ENCODE assay signal across 11 mouse cellular contexts in genomic region chr12:28579132-28579531, GRCm38 (mm10). TPM values are rescaled to one million over a fixed set of nuclear protein-coding genes. Genes with fewer than 3 reads are reported as not detected.
DNase-seq lines count a peak whose midpoint lies in the region; ATAC-seq and TF ChIP-seq lines count a peak whose summit lies in the region.
"Had no signal": no experiment of that assay in that cellular context is flagged by ENCODE, and none has a peak within 500 bp of the region (broad histone marks: within the 10 kb centered on the region; RNA-seq: fewer than 3 reads in every experiment).

No protein-coding gene starts in this region.

- TF ChIP-seq CTCF in ES-Bruce4 (IDR thresholded peaks at IDR 0.05; ENCODE audit: low read depth, low read length) (peak; percentile 86), Patski (IDR thresholded peaks at IDR 0.05) (peak; percentile 57)
- TF ChIP-seq CTCF in liver, embryonic 14.5 days (IDR thresholded peaks at IDR 0.05; ENCODE audit: low read depth): peak; percentile 68

- no peak overlapping the region for H3K9ac ChIP-seq in ES-Bruce4 (ENCODE audit: low read depth, poor library complexity, severe bottlenecking)
- no peak overlapping the region for H3K9ac ChIP-seq in liver, embryonic 14.5 days (replicated peaks)
- H3K9ac ChIP-seq: embryonic facial prominence, embryonic 12.5 days had no signal

- no peak for TF ChIP-seq EP300 in ES-Bruce4 (IDR thresholded peaks at IDR 0.05; ENCODE audit: insufficient read depth, low read depth, low read length)
- TF ChIP-seq EP300 in liver, embryonic 14.5 days (IDR thresholded peaks at IDR 0.05; ENCODE audit: low read depth): no peak

- H3K36me3 ChIP-seq in ES-Bruce4 (ENCODE audit: control insufficient read depth, insufficient read depth, low read length, poor library complexity, severe bottlenecking): no peaks in the 10 kb centered on the region
- no peaks in the 10 kb centered on the region for H3K36me3 ChIP-seq in liver, embryonic 14.5 days (replicated peaks; ENCODE audit: control insufficient read depth, insufficient read depth, low read depth)
- H3K36me3 ChIP-seq: embryonic facial prominence, embryonic 12.5 days had no signal

- DNase-seq in left cerebral cortex, adult 18-20 months (ENCODE audit: low spot score in 2 of 2): peak; percentile 37
- no peak for DNase-seq in left cerebral cortex, adult 8-10 months (ENCODE audit: low spot score in 2 of 2)
- DNase-seq in Patski (ENCODE audit: low read depth, low spot score): no peak
- no peak for DNase-seq in liver, embryonic 14.5 days (ENCODE audit: low read depth in 3 of 3, low spot score in 3 of 3)
- DNase-seq in gastrocnemius, adult 8-10 months (ENCODE audit: low spot score in 2 of 2): no peak
- DNase-seq in c-Kit-positive CD71-positive TER-119-positive erythroid progenitor cells, embryonic 14.5 days (ENCODE audit: low spot score): no peak
- no peak for DNase-seq in heart, adult 9 months (ENCODE audit: low spot score in 2 of 2)
- DNase-seq: heart, postnatal 36 days had no signal

- H3K9me3 ChIP-seq in ES-Bruce4 (replicated peaks; ENCODE audit: control insufficient read depth, insufficient read depth, low read length, poor library complexity, severe bottlenecking): no peaks in the 10 kb centered on the region
- no peaks in the 10 kb centered on the region for H3K9me3 ChIP-seq in liver, embryonic 14.5 days (ENCODE audit: control insufficient read depth, low read length)
- H3K9me3 ChIP-seq: embryonic facial prominence, embryonic 12.5 days had no signal

- no peak for TF ChIP-seq POLR2A in ES-Bruce4 (IDR thresholded peaks at IDR 0.05; ENCODE audit: insufficient read depth, low read length)

- ATAC-seq in Patski: no peak
- ATAC-seq in liver, embryonic 14.5 days (ENCODE audit: insufficient read depth): no peak

- WGBS in liver, embryonic 14.5 days (ENCODE audit: insufficient replicate concordance): 23% methylated on average over 4 of the region's 4 CpGs

- in situ Hi-C loops in Patski (cut with MboI; ENCODE audit: low pct_unique_long_range_greater_than_20kb): loop anchor here (25.0 kb wide), 1 partner anchor 558 kb away; no protein-coding TSS in a partner anchor

- no peak overlapping the region for H3K4me3 ChIP-seq in ES-Bruce4 (ENCODE audit: low read depth, low read length)
- no peak overlapping the region for H3K4me3 ChIP-seq in liver, embryonic 14.5 days (ENCODE audit: insufficient read depth in 1 of 2, low read depth in 2 of 2, low read length in 2 of 2)
- H3K4me3 ChIP-seq: embryonic facial prominence, embryonic 12.5 days had no signal

- POLR2A ChIA-PET in Patski (lab: Charles Lee): interaction anchor here (0.6 kb wide), 1 partner anchor 1291 kb away, joined by 3 read pairs; no protein-coding TSS in a partner anchor

- no peak overlapping the region for H3K27ac ChIP-seq in ES-Bruce4 (ENCODE audit: insufficient read depth, low read length)
- H3K27ac ChIP-seq in liver, embryonic 14.5 days: no peak overlapping the region
- H3K27ac ChIP-seq: embryonic facial prominence, embryonic 12.5 days had no signal

- no peaks in the 10 kb centered on the region for H3K4me1 ChIP-seq in ES-Bruce4 (ENCODE audit: control insufficient read depth, insufficient read depth, low read length)
- peaks cover 0 to 3% of the 10 kb centered on the region in 2 experiments; a peak in 1 of 4 replicates for H3K4me1 ChIP-seq in liver, embryonic 14.5 days (replicated peaks; ENCODE audit: control insufficient read depth in 2 of 2, insufficient read depth in 2 of 2, low read length in 1 of 2)
- H3K4me1 ChIP-seq: embryonic facial prominence, embryonic 12.5 days had no signal

- H3K4me2 ChIP-seq in liver, embryonic 14.5 days (ENCODE audit: low read depth): no peak overlapping the region
- H3K4me2 ChIP-seq: embryonic facial prominence, embryonic 12.5 days had no signal

- CTCF ChIA-PET in Patski (lab: Charles Lee): interaction anchor here (1.2 kb wide), 1 partner anchor 11 kb away, joined by 3 read pairs; no protein-coding TSS in a partner anchor

- no peaks in the 10 kb centered on the region for H3K27me3 ChIP-seq in ES-Bruce4 (ENCODE audit: control insufficient read depth, insufficient read depth, low read length, poor library complexity, severe bottlenecking)
- H3K27me3 ChIP-seq in Patski: no peaks in the 10 kb centered on the region
- H3K27me3 ChIP-seq in liver, embryonic 14.5 days (ENCODE audit: control insufficient read depth, insufficient read depth, low read length): no peaks in the 10 kb centered on the region
- H3K27me3 ChIP-seq: embryonic facial prominence, embryonic 12.5 days had no signal

RNA-seq across cellular contexts. Expression of gene Allc, which starts 3.2 kb away (rescaled TPM):
- total RNA-seq in left cerebral cortex, adult 18-20 months (2021): under 1 TPM; 0.72 to 0.82 TPM
- 1 to 10 TPM in 1 of 4 experiments, under 1 TPM in 3; 0.74 to 1.3 (median 0.91) TPM for total RNA-seq in left cerebral cortex, adult 8-10 months (2022)
- polyA plus RNA-seq in ES-Bruce4 (2011; ENCODE audit: insufficient read depth, insufficient read length, low read depth, missing spikeins): not detected in 2 replicates
- polyA plus RNA-seq in Patski (2021): not detected
- polyA plus RNA-seq in liver, embryonic 14.5 days (2012; rRNA removed): not detected in 2 replicates
- not detected in 2 replicates for polyA plus RNA-seq in liver, embryonic 14.5 days (2014; fragmentation: Nextera tagmentation; extraction: Ambion mirVana)
- total RNA-seq in gastrocnemius, adult 8-10 months (2022): not detected
- total RNA-seq: heart, postnatal 36 days had no signal
- polyA plus RNA-seq: embryonic facial prominence, embryonic 12.5 days; liver, embryonic 16.5 days had no signal

RNA-seq across cellular contexts. Expression of gene Dcdc2c, which starts 26.9 kb away (rescaled TPM):
- 1 to 10 TPM in 1 of 2 experiments, under 1 TPM in 1; 0.82 to 1.0 TPM for total RNA-seq in left cerebral cortex, adult 18-20 months (2021)
- total RNA-seq in left cerebral cortex, adult 8-10 months (2022): under 1 TPM; 0.48 to 1.00 (median 0.62) TPM
- polyA plus RNA-seq in ES-Bruce4 (2011; ENCODE audit: insufficient read depth, insufficient read length, low read depth, missing spikeins): not detected in 2 replicates
- polyA plus RNA-seq in Patski (2021): 0.06 TPM
- not detected in 2 replicates for polyA plus RNA-seq in liver, embryonic 14.5 days (2012; rRNA removed)
- not detected in 2 replicates for polyA plus RNA-seq in liver, embryonic 14.5 days (2014; fragmentation: Nextera tagmentation; extraction: Ambion mirVana)
- not detected for total RNA-seq in gastrocnemius, adult 8-10 months (2022)
- total RNA-seq: heart, postnatal 36 days had no signal
- polyA plus RNA-seq: liver, embryonic 16.5 days had no signal

RNA-seq across cellular contexts. Expression of gene Colec11, which starts 44.0 kb away (rescaled TPM):
- under 1 TPM; 0.30 to 0.58 TPM for total RNA-seq in left cerebral cortex, adult 18-20 months (2021)
- total RNA-seq in left cerebral cortex, adult 8-10 months (2022): under 1 TPM in 3 of 4 experiments, not detected in 1; 0.35 to 0.39 (median 0.35) TPM
- polyA plus RNA-seq in ES-Bruce4 (2011; ENCODE audit: insufficient read depth, insufficient read length, low read depth, missing spikeins) (not detected in 2 replicates), Patski (2021) (0.06 TPM)
- polyA plus RNA-seq in liver, embryonic 14.5 days (2012; rRNA removed): 6.1 and 8.7 TPM in 2 replicates
- 12.8 and 13.1 TPM in 2 replicates for polyA plus RNA-seq in liver, embryonic 14.5 days (2014; fragmentation: Nextera tagmentation; extraction: Ambion mirVana)
- total RNA-seq in gastrocnemius, adult 8-10 months (2022): under 1 TPM in 3 of 4 experiments, not detected in 1; 0.29 to 0.46 (median 0.34) TPM

RNA-seq across cellular contexts. Expression of gene Rps7, which starts 56.6 kb away (rescaled TPM):
- total RNA-seq in left cerebral cortex, adult 18-20 months (2021): 100 to 1,000 TPM; 302 to 311 TPM
- total RNA-seq in left cerebral cortex, adult 8-10 months (2022): 100 to 1,000 TPM; 266 to 307 (median 284) TPM
- polyA plus RNA-seq in ES-Bruce4 (2011; ENCODE audit: insufficient read depth, insufficient read length, low read depth, missing spikeins): 1,062 and 1,139 TPM in 2 replicates
- 526 TPM for polyA plus RNA-seq in Patski (2021)
- polyA plus RNA-seq in liver, embryonic 14.5 days (2012; rRNA removed): 548 and 604 TPM in 2 replicates
- polyA plus RNA-seq in liver, embryonic 14.5 days (2014; fragmentation: Nextera tagmentation; extraction: Ambion mirVana): 640 and 652 TPM in 2 replicates
- total RNA-seq in gastrocnemius, adult 8-10 months (2022): 100 to 1,000 TPM; 161 to 241 (median 222) TPM

Comparison
In these comparisons a context has a peak if more than half of its experiments do, and no peak if none do; other contexts are left out.
1. DNase-seq: peak in left cerebral cortex, adult 18-20 months (2 of 2); none in left cerebral cortex, adult 8-10 months (0 of 2), Patski (single experiment), liver, embryonic 14.5 days (0 of 3), gastrocnemius, adult 8-10 months (0 of 2), c-Kit-positive CD71-positive TER-119-positive erythroid progenitor cells, embryonic 14.5 days (single experiment) and heart, adult 9 months (0 of 2).
2. Peak in every context shown above with its lines, with median percentiles within 50 percentile points of each other: CTCF ChIP-seq.